Mouse (Mus musculus): ENCODE data around the gene Gm20388.

GRCm38 (mm10) chr8:122550234-122550994, 2639.8 kb downstream of the Gm20388 start:
- TF ChIP-seq ZNF384 (IDR thresholded peaks at IDR 0.05; ENCODE audit: low read depth, low read length) (no peak), ZC3H11A (IDR thresholded peaks at IDR 0.05; ENCODE audit: borderline replicate concordance, low read depth, low read length) (no peak)
